Mouse (Mus musculus) right cerebral cortex, postnatal 4 days (tissue): ENCODE measurements around the gene Rhbdl2.

Experiments used
- DNase-seq: peaks from one replicate; pipeline ENCODE4 v3.0.0-alpha.2; 2022

Rhbdl2 gene

GRCm38 (mm10) chr4:123787191-123787985, at the start of gene Rhbdl2:
Gene Rhbdl2, plus strand, starts transcription at chr4:123787874.
- peak; percentile 57 for DNase-seq

GRCm38 (mm10) chr4:123738708-123739107, 49.0 kb upstream of the Rhbdl2 start:
- no peak for DNase-seq

GRCm38 (mm10) chr4:123742891-123743290, 44.8 kb upstream of the Rhbdl2 start:
- no peak for DNase-seq

GRCm38 (mm10) chr4:123745221-123745775, 42.4 kb upstream of the Rhbdl2 start:
- no peak for DNase-seq

GRCm38 (mm10) chr4:123748726-123749415, 38.8 kb upstream of the Rhbdl2 start:
- no peak for DNase-seq

- peak; percentile 63 for DNase-seq
Observed at GRCm38 (mm10) chr4:123749484-123750130, 38.1 kb upstream of the Rhbdl2 start.

- peak; percentile 99 for DNase-seq
Observed at GRCm38 (mm10) chr4:123750152-123750651, 37.5 kb upstream of the Rhbdl2 start, which contains the start of gene Akirin1. Gene Akirin1, minus strand, starts transcription at chr4:123750345.

GRCm38 (mm10) chr4:123750707-123751312, 36.9 kb upstream of the Rhbdl2 start:
- DNase-seq, result no peak

GRCm38 (mm10) chr4:123758306-123758705, 29.4 kb upstream of the Rhbdl2 start:
- DNase-seq, result no peak

- no peak for DNase-seq
Observed at GRCm38 (mm10) chr4:123765071-123765470, 22.6 kb upstream of the Rhbdl2 start.

GRCm38 (mm10) chr4:123767807-123768206, 19.9 kb upstream of the Rhbdl2 start:
- DNase-seq, result no peak

GRCm38 (mm10) chr4:123768234-123768633, 19.4 kb upstream of the Rhbdl2 start:
- no peak for DNase-seq

- DNase-seq, result no peak
Observed at GRCm38 (mm10) chr4:123792666-123793065, 5.0 kb downstream of the Rhbdl2 start.

- DNase-seq, result no peak
Observed at GRCm38 (mm10) chr4:123793136-123793535, 5.5 kb downstream of the Rhbdl2 start.

GRCm38 (mm10) chr4:123795057-123795456, 7.4 kb downstream of the Rhbdl2 start:
- DNase-seq, result no peak

- DNase-seq, result no peak
Observed at GRCm38 (mm10) chr4:123797403-123797802, 9.7 kb downstream of the Rhbdl2 start.

GRCm38 (mm10) chr4:123797856-123798255, 10.2 kb downstream of the Rhbdl2 start:
- peak; percentile 39 for DNase-seq

- DNase-seq, result no peak
Observed at GRCm38 (mm10) chr4:123803642-123804041, 16.0 kb downstream of the Rhbdl2 start.

- DNase-seq, result no peak
Observed at GRCm38 (mm10) chr4:123808304-123808703, 20.6 kb downstream of the Rhbdl2 start.

GRCm38 (mm10) chr4:123810475-123811295, 23.0 kb downstream of the Rhbdl2 start:
- no peak for DNase-seq

GRCm38 (mm10) chr4:123812525-123812924, 24.9 kb downstream of the Rhbdl2 start:
- no peak for DNase-seq

- no peak for DNase-seq
Observed at GRCm38 (mm10) chr4:123814030-123814501, 26.4 kb downstream of the Rhbdl2 start.
